Mouse (Mus musculus): ENCODE measurements around the gene Nck2.
A peak's percentile ranks its signal among the peaks of the same experiment; 100 is the strongest.

Nck2 gene

DNA sequence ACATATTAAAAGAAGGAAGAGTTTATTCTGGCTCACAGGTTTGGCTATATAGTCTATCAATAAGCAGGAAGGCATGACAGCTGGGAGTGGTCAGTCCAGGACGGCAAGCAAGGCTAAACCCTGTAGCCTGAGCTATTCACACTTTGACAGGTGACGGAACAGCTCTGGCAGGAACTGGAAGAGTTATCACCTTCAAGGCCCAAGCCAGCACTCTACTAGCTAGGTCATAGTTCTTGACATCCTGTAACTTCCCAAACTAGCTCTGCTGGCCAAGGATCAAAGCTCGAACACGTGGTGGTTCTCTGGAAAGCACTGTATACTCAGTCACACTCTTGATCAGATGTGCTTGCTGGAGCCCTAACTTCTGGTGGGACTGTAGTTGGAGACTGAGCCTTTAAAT lies 10.5 kb upstream of the Nck2 start:
- no peak for DNase-seq (ENCODE audit: low read depth, low spot score)

DNA sequence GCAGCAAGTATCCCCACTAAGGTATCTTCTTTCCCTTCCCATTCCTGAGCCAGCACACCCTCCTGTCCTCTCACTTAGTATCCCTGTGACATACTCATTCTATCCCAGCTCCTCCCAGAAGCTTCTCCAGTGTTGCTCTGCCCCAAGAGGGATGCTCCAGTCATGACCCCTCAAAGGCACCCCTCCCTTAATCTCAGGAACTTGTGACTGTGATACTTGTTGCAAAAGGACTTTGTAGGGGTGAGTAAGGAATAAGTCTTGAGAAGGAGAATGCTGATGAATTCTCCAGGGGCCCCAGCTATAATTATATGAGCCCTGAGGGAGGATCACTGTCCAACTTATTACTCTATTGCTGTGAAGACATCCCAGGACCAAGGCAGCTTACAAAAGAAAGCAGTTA lies 7.8 kb upstream of the Nck2 start:
- no peak for DNase-seq (ENCODE audit: low read depth, low spot score)

DNA sequence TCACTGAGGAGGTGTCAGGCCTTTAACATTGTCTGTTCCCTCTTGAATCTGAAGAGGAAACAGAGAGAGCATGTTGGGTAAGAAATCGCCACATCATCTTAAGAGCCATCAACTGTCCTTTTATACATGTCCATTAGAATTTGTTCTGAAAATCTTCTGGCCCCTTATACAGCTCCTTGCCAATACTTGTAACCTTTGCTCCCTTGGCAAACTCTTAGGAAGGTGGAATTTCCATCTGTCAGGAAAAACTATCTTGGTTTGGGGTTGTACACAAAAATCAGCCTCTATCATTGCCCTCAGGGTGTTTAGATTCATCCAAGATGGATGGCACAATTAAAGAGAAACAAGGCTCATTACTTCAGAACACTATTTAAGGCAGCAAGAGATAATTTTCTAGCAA lies 5.1 kb upstream of the Nck2 start:
- DNase-seq (ENCODE audit: low read depth, low spot score): no peak

DNA sequence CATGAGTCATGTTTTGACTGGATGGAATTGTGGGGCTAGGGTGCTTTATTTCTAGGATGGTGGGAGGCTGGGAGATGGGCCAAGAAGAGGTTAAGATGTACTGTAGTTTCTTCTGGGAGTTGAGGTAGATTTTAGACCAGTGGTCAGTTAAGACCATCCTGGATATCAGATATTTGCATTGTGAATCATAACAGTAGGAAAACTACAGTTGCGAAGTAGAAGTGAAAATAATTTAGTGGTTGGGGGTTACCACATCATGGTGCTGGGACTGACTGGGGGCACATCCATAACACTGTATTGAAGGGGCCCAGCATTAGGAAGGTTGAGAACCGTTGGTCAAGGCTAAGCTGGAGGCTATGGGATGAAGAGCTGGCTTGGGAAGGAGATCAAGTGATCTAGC lies 1.8 kb upstream of the Nck2 start:
- no peak for DNase-seq (ENCODE audit: low read depth, low spot score)

DNA sequence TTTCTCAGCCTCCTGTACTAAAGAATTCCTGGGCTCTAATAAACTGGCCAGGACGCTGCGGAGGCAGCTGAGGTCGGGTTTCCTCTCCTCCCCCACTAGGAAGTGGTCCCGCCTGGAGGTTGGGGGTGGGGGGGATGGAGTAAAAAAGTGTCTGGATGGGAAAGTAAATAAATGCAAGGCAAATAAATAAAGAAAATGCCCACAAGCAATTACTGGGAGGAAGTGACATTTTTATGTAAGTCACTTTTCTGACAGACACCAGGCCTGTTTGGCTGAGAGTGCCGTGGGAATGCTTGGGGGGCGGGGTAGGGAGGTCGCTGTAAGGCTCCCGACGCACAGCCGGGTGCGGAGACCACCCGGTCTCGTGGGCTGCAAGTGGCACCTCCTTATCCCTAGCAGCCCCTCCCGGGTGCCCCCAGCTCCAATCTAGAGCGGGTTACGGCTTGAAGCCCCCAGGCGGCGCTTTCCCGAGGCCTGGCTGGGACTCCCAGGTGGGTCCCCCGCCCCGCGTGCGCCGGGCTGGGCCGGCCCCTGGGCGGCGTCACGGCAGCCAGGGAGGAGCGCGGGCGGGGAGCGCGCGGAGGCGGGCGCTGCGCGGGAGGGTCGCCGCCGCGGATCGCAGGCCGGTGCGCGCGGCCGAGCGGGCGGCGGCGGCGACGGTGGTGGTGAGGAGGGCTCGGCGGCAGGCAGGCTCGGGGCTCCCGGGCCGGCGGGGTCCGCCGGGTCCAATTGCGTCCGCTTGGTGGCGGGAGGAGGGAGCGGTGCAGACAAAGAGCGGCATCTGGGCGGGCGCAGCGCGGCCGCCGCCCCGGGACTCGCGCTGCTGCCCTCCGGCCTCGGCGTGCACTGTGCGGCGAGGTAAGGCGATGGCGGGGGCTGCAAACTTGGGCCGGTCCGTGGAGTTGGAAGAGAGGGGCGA lies 1.1 kb downstream of the Nck2 start:
- DNase-seq (ENCODE audit: low read depth, low spot score): peak; percentile 46

DNA sequence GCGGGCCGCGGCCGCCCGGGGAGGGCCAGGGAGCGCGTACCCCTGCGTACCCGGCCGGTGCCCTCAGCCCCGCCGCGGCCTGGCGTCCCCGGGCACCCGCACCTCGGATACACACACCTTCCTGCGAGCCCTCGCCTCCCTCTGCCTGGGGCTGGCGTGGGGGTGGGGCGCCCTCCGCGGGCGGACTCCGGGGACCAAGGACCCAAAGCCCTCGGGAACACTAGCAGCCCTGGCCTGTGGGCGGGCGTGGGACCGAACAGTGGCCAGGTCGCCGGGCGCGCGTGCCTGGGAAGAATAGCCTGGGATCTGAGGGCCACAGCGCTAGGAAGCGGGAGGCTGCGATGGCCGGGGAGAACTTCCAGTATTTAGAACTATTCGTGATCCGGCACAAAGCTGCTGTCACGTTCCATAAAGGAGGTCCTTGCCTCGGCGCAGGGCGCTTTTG lies 1.7 kb downstream of the Nck2 start:
- peak; percentile 43 for DNase-seq (ENCODE audit: low read depth, low spot score)

DNA sequence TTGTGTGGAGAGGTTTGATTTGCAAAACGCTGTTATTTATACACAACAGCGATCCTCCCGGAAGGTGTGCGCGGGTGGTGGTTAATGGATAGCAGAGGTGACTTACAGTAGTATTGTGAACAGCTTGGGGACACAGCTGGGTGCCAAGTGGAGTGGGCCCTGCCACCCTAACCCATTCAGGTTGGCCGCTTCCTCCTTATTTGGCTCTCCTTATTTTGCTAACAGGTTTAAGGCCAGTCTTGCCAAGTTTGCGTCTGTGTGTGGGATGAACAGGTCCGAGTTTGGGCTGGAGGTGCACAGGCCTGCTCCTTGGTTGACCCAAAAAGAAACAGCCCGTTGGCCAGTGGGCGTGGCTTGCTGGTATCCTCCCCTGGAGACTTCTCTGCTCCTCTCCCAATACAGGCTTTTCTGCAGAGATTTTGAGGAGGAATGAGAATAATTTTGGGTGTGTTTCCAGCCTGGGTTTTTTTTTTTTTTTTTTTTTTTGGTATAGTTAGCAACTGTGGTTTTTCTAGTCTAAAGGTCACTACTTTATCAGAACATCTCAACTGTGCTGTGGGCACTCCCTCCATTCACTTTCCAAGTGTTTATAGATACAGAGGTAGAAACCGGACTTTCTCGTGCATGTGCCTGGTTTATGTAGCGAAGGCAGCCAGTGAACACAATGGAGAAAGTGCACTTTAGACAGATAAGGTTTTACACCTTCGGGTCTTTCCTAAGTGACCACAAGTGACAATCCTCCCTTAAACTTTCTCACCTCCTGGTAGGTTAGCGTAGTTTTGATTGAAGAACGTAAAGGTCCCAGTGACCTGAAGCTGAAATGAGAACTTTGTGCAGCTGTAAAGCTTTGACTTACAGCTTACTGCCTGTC lies 2.6 kb downstream of the Nck2 start:
- DNase-seq (ENCODE audit: low read depth, low spot score): peak; percentile 77

DNA sequence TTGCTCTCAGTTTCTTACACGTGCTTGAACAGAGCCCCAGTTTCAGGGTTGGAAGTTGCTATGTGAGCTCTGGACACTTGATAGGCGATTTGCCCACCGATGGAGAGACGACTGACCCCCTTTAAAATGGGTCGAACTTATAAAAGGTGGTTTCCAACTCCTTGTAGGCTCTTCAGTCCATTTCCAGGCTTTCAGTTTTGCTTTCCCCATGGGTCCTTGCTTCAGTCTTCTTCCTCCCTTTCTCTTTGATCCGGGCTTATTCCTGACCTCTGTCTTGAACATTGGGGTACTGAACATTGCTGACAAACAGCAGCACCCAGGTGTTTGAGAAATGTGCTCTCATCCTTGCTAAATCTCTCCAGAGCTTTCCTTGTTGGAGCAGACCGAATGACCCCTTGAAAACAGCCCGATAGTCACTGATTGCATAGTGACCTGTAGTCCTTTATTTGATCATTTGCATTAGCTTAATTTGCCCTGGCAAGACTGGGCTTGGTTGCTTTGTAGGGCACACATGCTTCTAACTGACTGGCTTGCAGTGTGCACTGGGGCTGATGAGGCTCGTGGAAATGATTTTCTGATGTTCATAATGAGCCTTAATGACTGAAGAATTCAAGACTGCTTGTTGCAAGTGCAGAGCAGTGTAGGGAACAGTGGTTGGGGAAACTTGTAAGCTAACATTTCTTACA lies 3.4 kb downstream of the Nck2 start:
- no peak for DNase-seq (ENCODE audit: low read depth, low spot score)

DNA sequence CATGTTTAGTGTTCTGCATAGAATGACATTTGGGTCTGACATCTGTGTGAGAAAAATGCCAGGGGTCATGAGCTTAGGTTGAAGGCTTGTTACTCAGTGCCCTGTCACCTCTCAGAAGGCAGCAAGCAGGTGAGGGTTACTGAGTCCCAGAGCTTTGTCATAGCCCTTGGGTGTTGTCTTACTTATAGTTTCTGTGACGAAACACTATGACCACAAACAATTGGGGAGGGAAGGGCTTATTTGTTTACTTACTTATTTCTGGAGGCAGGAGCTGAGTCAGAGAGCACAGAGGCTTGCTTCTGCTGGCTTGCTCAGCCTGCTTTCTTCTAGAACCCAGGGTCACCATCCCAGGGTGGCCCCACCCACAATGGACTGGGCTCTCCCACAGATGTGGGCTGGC lies 6.4 kb downstream of the Nck2 start:
- DNase-seq (ENCODE audit: low read depth, low spot score): peak; percentile 38

DNA sequence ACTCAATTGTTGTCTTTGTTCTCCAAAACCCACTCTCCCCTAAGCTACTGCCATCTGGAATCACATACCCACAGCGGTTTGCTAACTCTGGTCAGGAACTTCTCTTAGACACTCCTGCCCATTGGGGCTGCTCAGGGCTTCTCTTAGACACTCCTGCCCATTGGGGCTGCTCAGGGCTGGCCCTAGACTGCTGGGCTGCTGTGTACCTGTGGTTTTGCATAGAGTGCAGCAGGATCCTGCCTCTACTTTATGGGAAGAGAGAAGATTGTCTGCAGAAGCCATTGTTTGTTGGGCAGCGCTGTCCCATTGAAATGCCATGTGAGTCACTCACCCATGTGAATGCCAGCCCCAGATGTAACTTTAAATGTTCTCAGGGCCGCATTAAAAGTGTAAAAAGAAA lies 9.3 kb downstream of the Nck2 start:
- DNase-seq (ENCODE audit: low read depth, low spot score): no peak

DNA sequence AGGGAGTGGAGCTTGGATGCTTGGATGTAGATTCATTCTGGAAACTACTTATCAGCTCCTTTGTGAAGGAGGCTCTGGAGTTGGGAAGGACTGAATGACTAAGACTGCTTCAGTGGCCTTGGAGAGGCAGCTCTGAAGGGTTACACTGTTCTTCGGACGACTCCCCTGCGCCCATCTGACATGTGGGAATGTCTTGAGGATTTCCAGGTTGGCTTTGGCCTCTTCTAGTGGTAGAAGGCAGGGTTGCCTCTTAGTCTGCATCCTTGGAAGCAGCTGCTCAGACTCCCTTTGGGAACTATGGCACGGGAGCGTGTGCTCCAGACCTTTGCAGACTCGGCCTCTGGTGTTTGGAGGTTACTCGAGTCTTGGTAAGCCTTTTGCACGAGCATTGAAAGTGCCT lies 10.4 kb downstream of the Nck2 start:
- no peak for DNase-seq (ENCODE audit: low read depth, low spot score)

DNA sequence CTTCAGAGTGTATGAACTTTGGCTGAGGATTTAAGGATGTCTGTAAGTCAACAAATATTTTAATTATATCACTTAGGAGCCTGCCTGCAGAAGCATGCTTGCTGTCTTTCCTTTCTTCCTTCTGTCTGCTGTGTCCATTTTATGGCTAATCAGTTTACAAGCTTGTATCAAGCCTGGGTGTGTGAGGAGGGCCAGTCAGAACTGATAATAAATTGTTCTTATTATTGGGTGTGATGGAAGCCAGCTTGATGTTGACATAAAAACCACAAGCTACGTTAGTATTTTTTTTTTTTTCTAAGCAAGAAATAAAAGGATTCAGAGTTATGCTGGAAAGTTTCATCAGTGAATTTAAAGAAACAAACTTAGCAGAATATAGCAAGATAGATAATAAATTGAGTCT lies 10.8 kb downstream of the Nck2 start:
- DNase-seq (ENCODE audit: low read depth, low spot score): no peak

DNA sequence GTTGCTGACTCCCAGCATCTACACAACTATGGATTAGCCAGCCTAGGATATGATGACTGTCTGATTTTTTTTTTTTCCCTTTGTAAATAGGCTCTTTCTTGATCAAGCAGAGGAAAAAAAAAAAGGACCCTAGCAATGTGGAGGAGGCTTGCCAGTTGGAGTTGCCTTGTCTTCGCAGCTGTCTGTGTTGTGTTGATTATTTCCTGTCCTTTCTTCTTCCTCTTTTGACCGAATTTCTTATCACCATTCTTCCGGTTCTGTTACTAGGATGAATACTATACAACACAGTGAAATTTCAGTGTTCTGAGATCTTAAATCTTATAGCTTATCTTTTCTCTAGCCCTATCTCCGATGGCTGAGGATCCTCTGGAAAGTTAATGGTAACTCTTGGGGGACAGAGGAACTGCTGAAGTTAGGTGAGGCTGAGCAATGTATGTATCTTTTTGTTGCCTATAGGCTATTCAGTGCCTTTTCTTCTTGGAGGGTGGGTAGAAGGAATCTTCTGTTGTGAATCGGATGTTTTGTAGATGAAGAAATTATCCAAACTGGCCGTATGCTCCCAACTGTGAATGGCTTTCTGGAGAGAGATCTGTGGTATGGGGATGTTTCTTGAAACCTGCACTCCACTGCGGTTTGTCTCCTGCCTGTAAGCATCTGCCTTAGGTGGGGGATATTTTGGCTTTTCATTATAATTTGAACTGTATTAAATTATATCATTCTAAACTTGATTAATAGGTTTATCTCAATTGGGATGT lies 12.8 kb downstream of the Nck2 start:
- no peak for DNase-seq (ENCODE audit: low read depth, low spot score)

DNA sequence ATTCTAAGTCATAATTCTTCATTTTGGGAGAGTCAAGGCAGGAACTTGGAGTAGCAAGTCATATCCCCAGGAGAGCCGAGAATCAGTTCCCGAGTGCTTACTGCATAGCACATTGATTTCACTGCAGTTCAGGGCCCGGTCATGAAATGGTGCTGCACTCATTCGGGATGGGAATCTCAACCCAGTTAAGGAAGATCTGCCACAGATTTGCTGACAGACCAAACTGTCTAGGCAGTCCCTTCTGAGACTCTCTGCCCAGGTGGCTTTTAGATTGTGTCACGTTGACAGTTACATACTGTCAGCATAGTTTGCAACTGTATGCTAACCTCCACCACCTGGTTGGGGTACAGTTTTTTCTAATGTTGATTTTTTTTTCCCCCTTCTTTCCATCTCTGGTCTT lies 16.1 kb downstream of the Nck2 start:
- no peak for DNase-seq (ENCODE audit: low read depth, low spot score)

DNA sequence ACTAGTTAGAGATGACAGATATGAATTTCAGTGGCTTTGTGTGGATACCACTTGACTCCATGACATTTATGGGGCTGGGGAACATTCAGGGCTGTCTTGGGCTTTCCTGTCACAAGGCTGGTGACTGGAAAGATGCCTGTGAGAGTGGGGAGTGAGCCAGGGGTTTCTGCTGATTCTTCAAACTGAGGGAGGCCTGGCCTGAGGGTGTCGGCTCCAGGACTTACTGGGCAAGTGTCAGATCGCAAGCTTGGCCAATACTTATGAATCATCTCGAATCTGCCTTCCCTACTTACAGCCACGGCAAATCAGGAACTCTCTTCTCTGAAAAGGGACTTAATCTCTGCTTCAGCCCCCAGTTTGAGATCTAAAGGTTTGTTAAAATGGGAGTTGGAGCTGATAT lies 18.3 kb downstream of the Nck2 start:
- peak; percentile 75 for DNase-seq (ENCODE audit: low read depth, low spot score)

DNA sequence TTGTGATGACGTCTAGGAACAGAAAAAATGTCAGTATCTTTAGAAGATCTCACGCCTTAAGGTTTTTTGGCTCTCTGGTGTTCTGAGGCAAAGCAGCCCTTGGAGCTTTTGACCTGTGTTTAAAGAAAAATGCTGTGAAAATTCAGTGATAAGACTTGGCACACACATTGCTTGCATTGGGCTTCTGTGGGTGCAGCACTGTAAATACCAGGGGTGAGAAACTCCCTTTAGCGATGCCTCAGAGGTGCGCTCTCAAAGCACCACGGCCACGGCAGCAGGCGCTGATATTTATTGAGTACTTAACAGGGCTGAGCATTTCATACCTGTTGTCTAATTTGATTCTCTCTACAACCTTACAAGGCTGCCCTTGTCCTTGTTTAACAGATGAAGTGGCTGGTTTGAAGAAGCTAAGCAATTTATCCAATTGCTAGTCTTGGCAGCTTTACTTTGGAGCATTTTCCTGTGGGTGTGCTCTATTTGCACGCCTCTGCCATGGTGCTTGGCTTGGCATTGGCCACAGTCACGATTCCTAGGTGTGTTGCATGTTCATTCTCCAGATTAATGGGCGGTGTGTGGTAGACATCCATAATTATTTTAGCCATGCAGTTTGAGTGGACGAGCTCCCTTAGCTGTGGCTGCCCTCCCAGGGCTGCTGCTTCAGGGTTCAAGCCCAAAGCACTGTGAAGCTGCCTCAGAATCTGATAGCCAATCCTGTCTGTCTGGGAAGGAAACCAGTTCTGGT lies 19.7 kb downstream of the Nck2 start:
- DNase-seq (ENCODE audit: low read depth, low spot score): no peak

DNA sequence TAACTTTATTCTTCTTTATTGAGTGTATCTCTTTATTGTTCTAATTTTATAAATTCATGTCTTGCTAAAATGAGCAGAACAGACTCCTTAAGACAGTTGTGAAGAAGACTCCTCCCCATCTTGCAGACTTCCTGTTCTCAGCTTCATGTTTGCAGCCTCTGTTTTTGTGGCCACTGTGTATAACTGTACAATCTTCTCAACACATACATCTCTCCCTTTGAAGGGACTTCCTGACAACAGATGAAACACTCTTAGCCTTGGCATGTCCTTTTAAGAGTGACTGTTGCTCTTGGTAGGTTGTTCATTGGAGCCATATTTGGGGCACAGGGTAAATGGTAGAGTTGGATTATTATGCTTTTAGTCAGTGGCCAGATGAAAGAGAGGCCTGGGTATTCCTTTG lies 20.6 kb downstream of the Nck2 start:
- no peak for DNase-seq (ENCODE audit: low read depth, low spot score)

DNA sequence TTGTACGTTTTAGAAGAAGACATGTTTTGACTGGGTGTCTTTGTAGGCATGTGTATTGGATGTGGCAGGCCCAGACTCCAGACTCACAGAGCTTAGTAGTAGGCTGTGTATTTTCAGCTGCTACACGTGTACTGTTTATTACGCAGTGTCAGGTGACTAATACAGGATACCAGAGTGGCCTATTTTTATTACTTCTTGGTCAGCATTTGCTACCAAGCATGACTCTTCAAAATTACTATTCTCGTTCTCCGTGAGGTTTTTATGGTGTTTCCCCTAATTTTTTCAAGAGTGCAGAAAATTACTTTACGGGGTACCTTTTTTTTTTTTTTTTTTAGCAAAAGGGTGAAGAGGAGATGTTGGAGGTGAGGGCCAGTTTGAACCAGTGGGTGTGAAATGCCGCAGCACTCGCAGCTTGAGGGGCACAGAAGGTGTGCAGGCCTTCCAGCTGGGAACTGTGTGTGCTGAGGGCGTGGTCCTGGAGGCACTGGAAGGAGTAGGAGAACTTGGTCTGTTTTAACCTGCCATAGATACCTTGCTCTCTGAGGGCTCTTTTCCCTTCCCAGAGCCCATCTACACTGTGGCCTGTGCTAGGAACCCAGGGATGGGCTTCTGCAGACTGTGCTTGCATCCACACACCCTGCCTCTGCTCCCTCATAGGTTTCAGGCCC lies 21.7 kb downstream of the Nck2 start:
- no peak for DNase-seq (ENCODE audit: low read depth, low spot score)

DNA sequence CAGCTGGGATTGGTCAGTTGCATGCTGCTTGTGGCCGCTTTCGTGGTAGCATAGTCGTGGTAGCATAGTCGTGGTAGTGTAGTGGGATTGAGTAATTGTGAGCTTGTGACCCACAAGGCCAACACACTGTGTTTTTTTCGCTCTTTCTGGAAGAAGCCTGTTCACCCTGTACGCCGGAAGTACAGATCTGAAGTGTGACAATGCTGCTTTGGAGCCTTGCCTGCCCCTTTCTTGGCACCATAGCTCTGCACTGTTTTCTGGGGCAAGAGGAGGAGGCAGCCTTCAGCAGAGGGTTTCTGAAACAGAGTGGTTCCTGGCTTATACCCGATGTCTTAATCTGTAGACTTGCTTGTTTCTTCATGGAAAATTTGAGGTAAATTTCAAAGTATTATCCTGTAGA lies 23.3 kb downstream of the Nck2 start:
- DNase-seq (ENCODE audit: low read depth, low spot score): peak; percentile 37

DNA sequence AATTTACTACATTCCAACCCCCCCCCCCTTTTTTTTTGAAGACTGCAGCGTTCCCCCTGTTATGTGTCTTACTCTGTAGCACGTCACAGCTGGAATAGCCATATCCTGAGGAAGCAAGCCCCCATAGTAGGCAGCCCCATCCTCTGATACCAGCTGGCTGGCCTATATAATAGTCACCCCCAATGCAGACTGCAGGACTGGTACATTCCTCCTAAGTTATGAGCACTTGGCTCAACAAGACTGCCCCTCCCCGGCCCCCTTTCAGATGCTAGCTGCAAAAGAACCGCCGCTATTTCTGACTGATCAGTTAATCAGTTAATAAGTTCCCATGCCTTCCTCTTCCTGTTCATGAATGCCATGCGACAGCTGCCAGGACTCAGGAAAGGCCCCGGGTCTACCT lies 23.8 kb downstream of the Nck2 start:
- no peak for DNase-seq (ENCODE audit: low read depth, low spot score)
